Mouse (Mus musculus): Measurements from ENCODE around the gene Kat8. TPM values are rescaled to one million over a fixed set of nuclear protein-coding genes. Genes with fewer than 3 reads are reported as not detected.

Kat8 gene
- polyA plus RNA-seq, 1 experiment from 2014 or later: 51.2 TPM

DNA sequence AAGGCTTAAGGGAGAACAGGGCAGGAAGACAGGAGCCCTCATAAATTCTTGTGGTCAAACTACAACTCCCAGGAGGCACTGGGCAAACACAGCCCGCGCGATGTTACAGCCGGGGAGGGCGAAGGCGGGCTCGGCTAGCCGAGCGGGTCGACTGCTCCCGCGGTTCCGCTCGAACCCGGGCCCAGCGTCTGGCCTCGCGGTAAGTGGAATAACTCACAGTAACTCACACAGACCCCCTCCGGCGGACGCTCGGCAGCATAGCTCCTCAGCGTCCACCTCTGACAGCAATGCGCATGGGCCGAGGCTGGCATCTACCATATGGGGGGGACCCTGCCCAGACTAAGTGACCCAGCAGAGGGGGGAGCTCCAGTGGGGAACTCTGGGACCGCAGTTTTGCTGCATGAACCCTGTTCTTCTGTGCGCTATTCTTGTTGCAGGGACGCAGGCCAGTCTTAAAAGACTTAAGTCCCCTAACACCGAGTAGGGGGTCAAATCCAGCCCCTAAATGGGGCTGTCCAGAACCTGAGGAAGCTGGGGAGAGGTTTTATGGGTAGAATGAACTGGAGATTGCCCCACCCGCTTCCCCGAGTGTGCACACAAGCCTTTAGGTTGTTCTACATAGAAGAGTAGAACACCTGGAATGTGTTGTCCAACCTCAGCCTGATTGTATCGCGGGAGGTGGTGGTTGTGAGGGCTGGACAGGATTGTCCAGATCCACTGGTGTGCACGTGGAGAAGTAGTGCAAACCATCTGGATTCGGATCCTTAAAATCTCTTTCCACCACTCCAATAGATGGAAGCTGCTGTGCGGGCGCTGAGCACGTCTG, 8.1 kb upstream of the Kat8 start, which contains the start of gene Bckdk:
TSS of gene Bckdk (plus strand) at position 112 of the 826 bp plus-strand sequence.
- Histone ChIP-seq H3K9ac (replicated peaks; ENCODE audit: low read length) (peak within 1 kb of the TSS; percentile 70), H3K27ac (replicated peaks; ENCODE audit: low read depth, low read length) (peak within 1 kb of the TSS; percentile 75), H3K27me3 (ENCODE audit: control insufficient read depth, insufficient read depth, low read length) (no peaks in the 10 kb centered on the region), H3K4me2 (ENCODE audit: low read length) (peak within 1 kb of the TSS; percentile 66), H3K4me1 (ENCODE audit: control insufficient read depth, insufficient read depth, low read length) (peaks cover 6% of the 10 kb centered on the region; the same call in 1 of the 2 replicates), H3K36me3 (ENCODE audit: control insufficient read depth, insufficient read depth, low read length) (peaks cover 39% of the 10 kb centered on the region), H3K9me3 (ENCODE audit: control insufficient read depth, low read length) (no peaks in the 10 kb centered on the region), H3K4me3 (replicated peaks; ENCODE audit: low read depth, low read length) (peak within 1 kb of the TSS; percentile 50)
- ATAC-seq (ENCODE audit: low FRiP score, low TSS enrichment): peak; percentile 89
- WGBS: 9% methylated on average over 38 of the region's 38 CpGs
- DNase-seq: peak; percentile 88

GRCm38 (mm10) chr7:127907939-127908338, 4.4 kb upstream of the Kat8 start:
- 95% methylated on average over 12 of the region's 12 CpGs for WGBS
- Histone ChIP-seq H3K4me2 (ENCODE audit: low read length) (no peak overlapping the region), H3K27me3 (ENCODE audit: control insufficient read depth, insufficient read depth, low read length) (no peaks in the 10 kb centered on the region), H3K27ac (replicated peaks; ENCODE audit: low read depth, low read length) (no peak overlapping the region), H3K9me3 (ENCODE audit: control insufficient read depth, low read length) (no peaks in the 10 kb centered on the region), H3K36me3 (ENCODE audit: control insufficient read depth, insufficient read depth, low read length) (peaks cover 40% of the 10 kb centered on the region), H3K9ac (replicated peaks; ENCODE audit: low read length) (no peak overlapping the region), H3K4me3 (replicated peaks; ENCODE audit: low read depth, low read length) (no peak overlapping the region), H3K4me1 (ENCODE audit: control insufficient read depth, insufficient read depth, low read length) (peaks cover 10% of the 10 kb centered on the region)
- no peak for DNase-seq
- ATAC-seq (ENCODE audit: low FRiP score, low TSS enrichment): no peak

DNA sequence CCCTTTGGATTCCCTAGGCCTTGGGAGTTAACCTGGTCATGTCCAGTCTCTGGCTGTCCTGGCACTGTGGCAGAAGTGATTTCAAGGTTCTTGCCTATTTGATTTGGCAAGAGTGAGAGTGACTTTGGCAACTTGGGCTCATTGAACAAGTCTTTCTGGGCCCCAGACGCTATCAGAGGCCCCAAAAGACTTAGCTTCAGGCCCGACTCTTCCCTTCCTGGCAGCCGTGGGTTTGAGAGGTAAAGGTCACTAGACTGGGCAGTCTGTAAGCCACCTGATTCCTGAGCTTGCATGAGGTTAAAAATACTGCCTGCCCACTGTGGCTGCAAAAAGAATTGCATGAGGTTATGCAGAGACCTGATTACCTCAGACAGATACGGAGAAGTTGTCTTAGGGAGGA, 3.7 kb upstream of the Kat8 start:
- Histone ChIP-seq H3K27ac (replicated peaks; ENCODE audit: low read depth, low read length) (no peak overlapping the region), H3K4me3 (replicated peaks; ENCODE audit: low read depth, low read length) (no peak overlapping the region), H3K4me1 (ENCODE audit: control insufficient read depth, insufficient read depth, low read length) (peaks cover 14% of the 10 kb centered on the region), H3K27me3 (ENCODE audit: control insufficient read depth, insufficient read depth, low read length) (no peaks in the 10 kb centered on the region), H3K4me2 (ENCODE audit: low read length) (no peak overlapping the region), H3K9me3 (ENCODE audit: control insufficient read depth, low read length) (no peaks in the 10 kb centered on the region), H3K9ac (replicated peaks; ENCODE audit: low read length) (no peak overlapping the region), H3K36me3 (ENCODE audit: control insufficient read depth, insufficient read depth, low read length) (peaks cover 40% of the 10 kb centered on the region)
- DNase-seq (no peak), ATAC-seq (ENCODE audit: low FRiP score, low TSS enrichment) (no peak)
- WGBS: 89% methylated on average over 4 of the region's 4 CpGs

DNA sequence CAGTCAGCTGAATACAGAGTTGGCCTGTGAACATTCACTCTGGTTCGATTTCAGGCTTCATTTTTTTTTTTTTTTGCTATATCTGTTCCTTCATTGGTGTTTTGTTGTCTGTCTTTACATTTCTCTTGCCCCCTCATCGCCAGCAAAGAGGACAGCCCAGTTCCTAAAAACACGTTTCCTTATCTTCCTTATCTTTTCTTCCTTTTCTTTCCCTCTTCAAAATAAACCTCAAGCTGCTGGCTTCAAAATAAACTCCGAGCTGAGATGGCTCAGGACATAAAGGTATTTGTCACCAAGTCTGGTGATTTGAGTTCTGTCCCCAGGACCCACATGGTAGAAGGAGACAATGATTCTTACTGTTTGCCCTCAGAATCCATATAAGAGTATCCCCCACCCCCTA, 622 bp downstream of the Kat8 start:
- WGBS: 29% methylated on average over 4 of the region's 4 CpGs

DNA sequence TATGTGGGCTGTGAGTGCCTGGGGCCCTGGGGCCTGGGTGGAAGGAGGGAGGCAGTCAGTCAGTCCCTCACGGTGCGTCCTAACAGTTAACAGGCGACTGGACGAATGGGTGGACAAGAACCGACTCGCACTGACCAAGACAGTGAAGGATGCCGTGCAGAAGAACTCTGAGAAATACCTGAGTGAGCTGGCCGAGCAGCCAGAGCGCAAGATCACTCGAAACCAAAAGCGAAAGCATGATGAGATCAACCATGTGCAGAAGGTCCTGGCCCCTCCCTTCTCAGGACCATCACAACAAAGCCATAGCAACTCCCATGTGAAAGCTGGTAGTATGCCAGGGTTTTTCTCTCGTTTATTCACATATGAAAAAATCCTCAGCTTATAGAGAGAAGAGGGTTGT, 3.0 kb downstream of the Kat8 start:
- Histone ChIP-seq H3K27ac (replicated peaks; ENCODE audit: low read depth, low read length) (no peak overlapping the region), H3K9ac (replicated peaks; ENCODE audit: low read length) (no peak overlapping the region), H3K4me3 (replicated peaks; ENCODE audit: low read depth, low read length) (no peak overlapping the region), H3K4me2 (ENCODE audit: low read length) (no peak overlapping the region), H3K9me3 (ENCODE audit: control insufficient read depth, low read length) (no peaks in the 10 kb centered on the region), H3K4me1 (ENCODE audit: control insufficient read depth, insufficient read depth, low read length) (peaks cover 9% of the 10 kb centered on the region), H3K27me3 (ENCODE audit: control insufficient read depth, insufficient read depth, low read length) (no peaks in the 10 kb centered on the region), H3K36me3 (ENCODE audit: control insufficient read depth, insufficient read depth, low read length) (peaks cover 37% of the 10 kb centered on the region)
- ATAC-seq (ENCODE audit: low FRiP score, low TSS enrichment) (no peak), DNase-seq (no peak)
- WGBS: 96% methylated on average over 12 of the region's 12 CpGs

More for the DNA sequence above, 622 bp downstream of the Kat8 start:
- H3K9me3 ChIP-seq (ENCODE audit: control insufficient read depth, low read length): no peaks in the 10 kb centered on the region
- peak overlapping the region; percentile 90 for H3K4me3 ChIP-seq (replicated peaks; ENCODE audit: low read depth, low read length)
- H3K9ac ChIP-seq (replicated peaks; ENCODE audit: low read length): peak overlapping the region; percentile 75
- no peaks in the 10 kb centered on the region for H3K27me3 ChIP-seq (ENCODE audit: control insufficient read depth, insufficient read depth, low read length)
- DNase-seq (no peak), ATAC-seq (ENCODE audit: low FRiP score, low TSS enrichment) (no peak)
- peaks cover 9% of the 10 kb centered on the region for H3K4me1 ChIP-seq (ENCODE audit: control insufficient read depth, insufficient read depth, low read length)
- peaks cover 42% of the 10 kb centered on the region for H3K36me3 ChIP-seq (ENCODE audit: control insufficient read depth, insufficient read depth, low read length)
- H3K4me2 ChIP-seq (ENCODE audit: low read length): peak overlapping the region; percentile 74
- H3K27ac ChIP-seq (replicated peaks; ENCODE audit: low read depth, low read length): peak overlapping the region; percentile 85

DNA sequence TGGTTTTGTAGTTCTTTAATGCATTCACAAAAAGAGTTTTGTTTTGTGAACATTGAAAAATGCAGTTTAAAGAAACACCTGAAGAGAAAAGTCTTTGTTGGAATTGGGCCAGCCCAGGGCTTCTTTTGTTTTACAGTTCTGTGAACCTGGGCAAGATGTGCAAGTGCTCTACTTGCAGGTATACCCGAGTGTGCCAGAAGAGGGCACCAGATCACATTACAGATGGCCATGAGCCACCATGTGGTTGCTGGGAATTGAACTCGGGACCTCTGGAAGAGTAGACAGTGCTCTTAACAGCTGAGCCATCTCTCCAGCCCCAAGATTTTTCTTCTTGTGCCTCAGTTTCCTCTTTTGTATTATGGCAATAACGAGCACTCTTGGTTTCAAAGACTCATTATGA, 5.9 kb downstream of the Kat8 start:
- DNase-seq: peak; percentile 55
- no peak overlapping the region for H3K4me2 ChIP-seq (ENCODE audit: low read length)
- WGBS: 57% methylated on average over 3 of the region's 3 CpGs
- H3K36me3 ChIP-seq (ENCODE audit: control insufficient read depth, insufficient read depth, low read length): peaks cover 61% of the 10 kb centered on the region
- H3K9ac ChIP-seq (replicated peaks; ENCODE audit: low read length): no peak overlapping the region
- no peaks in the 10 kb centered on the region for H3K27me3 ChIP-seq (ENCODE audit: control insufficient read depth, insufficient read depth, low read length)
- H3K4me1 ChIP-seq (ENCODE audit: control insufficient read depth, insufficient read depth, low read length): peaks cover 1% of the 10 kb centered on the region
- no peak overlapping the region for H3K4me3 ChIP-seq (replicated peaks; ENCODE audit: low read depth, low read length)
- ATAC-seq (ENCODE audit: low FRiP score, low TSS enrichment): no peak
- no peak overlapping the region for H3K27ac ChIP-seq (replicated peaks; ENCODE audit: low read depth, low read length)
- H3K9me3 ChIP-seq (ENCODE audit: control insufficient read depth, low read length): no peaks in the 10 kb centered on the region

DNA sequence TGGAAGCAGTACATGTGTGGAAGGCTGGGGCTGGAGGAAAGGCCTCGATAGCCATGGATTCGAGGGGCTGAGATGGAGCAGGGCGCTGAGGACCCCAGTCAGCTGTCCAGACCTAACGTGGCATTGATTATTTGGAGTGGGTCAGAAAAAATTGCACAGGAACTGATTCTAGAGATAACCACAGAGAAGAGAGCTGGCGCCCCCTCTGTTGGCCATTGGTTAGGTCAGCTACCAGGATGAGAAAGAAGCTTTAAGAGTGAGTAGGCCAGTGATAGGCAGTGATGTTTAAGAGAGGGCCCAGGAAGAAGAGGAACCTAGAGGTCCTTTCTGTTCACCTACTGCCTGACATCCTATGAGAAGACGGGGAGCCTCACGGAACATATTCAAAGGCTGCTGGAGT, 7.0 kb downstream of the Kat8 start:
- DNase-seq (no peak), ATAC-seq (ENCODE audit: low FRiP score, low TSS enrichment) (no peak)
- H3K4me1 ChIP-seq (ENCODE audit: control insufficient read depth, insufficient read depth, low read length): no peaks in the 10 kb centered on the region
- H3K9me3 ChIP-seq (ENCODE audit: control insufficient read depth, low read length): no peaks in the 10 kb centered on the region
- no peak overlapping the region for H3K9ac ChIP-seq (replicated peaks; ENCODE audit: low read length)
- H3K4me2 ChIP-seq (ENCODE audit: low read length): no peak overlapping the region
- WGBS: 81% methylated on average over 7 of the region's 7 CpGs
- H3K27ac ChIP-seq (replicated peaks; ENCODE audit: low read depth, low read length): no peak overlapping the region
- no peak overlapping the region for H3K4me3 ChIP-seq (replicated peaks; ENCODE audit: low read depth, low read length)
- H3K27me3 ChIP-seq (ENCODE audit: control insufficient read depth, insufficient read depth, low read length): no peaks in the 10 kb centered on the region
- peaks cover 71% of the 10 kb centered on the region for H3K36me3 ChIP-seq (ENCODE audit: control insufficient read depth, insufficient read depth, low read length)

GRCm38 (mm10) chr7:127921516-127921915, 9.2 kb downstream of the Kat8 start:
- Histone ChIP-seq H3K4me2 (ENCODE audit: low read length) (no peak overlapping the region), H3K36me3 (ENCODE audit: control insufficient read depth, insufficient read depth, low read length) (peaks cover 76% of the 10 kb centered on the region), H3K4me1 (ENCODE audit: control insufficient read depth, insufficient read depth, low read length) (no peaks in the 10 kb centered on the region), H3K9ac (replicated peaks; ENCODE audit: low read length) (no peak overlapping the region), H3K27me3 (ENCODE audit: control insufficient read depth, insufficient read depth, low read length) (no peaks in the 10 kb centered on the region), H3K9me3 (ENCODE audit: control insufficient read depth, low read length) (no peaks in the 10 kb centered on the region), H3K4me3 (replicated peaks; ENCODE audit: low read depth, low read length) (no peak overlapping the region), H3K27ac (replicated peaks; ENCODE audit: low read depth, low read length) (no peak overlapping the region)
- WGBS: 62% methylated on average over 8 of the region's 8 CpGs
- DNase-seq (no peak), ATAC-seq (ENCODE audit: low FRiP score, low TSS enrichment) (no peak)

All from midbrain, embryonic 14.5 days (tissue).